Mouse (Mus musculus) liver, embryonic 16.5 days (tissue): ENCODE measurements around the gene Mrps6. TPM values are rescaled to one million over a fixed set of nuclear protein-coding genes. Genes with fewer than 3 reads are reported as not detected.

Experiments used
- ATAC-seq: fragments of 200-750 bp; cut with Nextera tagmentation; 2 replicates; pipeline ENCODE4 v1.8.0; 2017; ENCODE audit warnings: low read depth, mild to moderate bottlenecking, moderate number of reproducible peaks, moderate library complexity
- H3K27ac ChIP-seq: fragments of 300-500 bp; sonication (generic); 2 replicates; pipeline ENCODE4 v1.5.1; 2014; ENCODE audit warnings: mild to moderate bottlenecking, low read length
- H3K27me3 ChIP-seq: fragments of 300-500 bp; sonication (generic); 2 replicates; pipeline ENCODE4 v1.6.1; 2014; ENCODE audit warnings: low read depth, low read length, mixed read lengths; ENCODE audit not compliant: control insufficient read depth, insufficient read depth
- H3K36me3 ChIP-seq: fragments of 300-500 bp; sonication (generic); 2 replicates; pipeline ENCODE4 v1.6.1; 2014; ENCODE audit warnings: mild to moderate bottlenecking; ENCODE audit not compliant: control insufficient read depth, insufficient read depth
- H3K4me1 ChIP-seq: fragments of 300-500 bp; sonication (generic); 2 replicates; pipeline ENCODE4 v1.6.1; 2014; ENCODE audit warnings: low read depth, low read length, mixed read lengths; ENCODE audit not compliant: control insufficient read depth
- H3K4me2 ChIP-seq: fragments of 300-500 bp; sonication (generic); 2 replicates; pipeline ENCODE4 v1.6.1; 2014; ENCODE audit warnings: low read depth, low read length, mixed read lengths
- H3K4me3 ChIP-seq: fragments of 300-500 bp; sonication (generic); 2 replicates; pipeline ENCODE4 v1.5.1; 2014; ENCODE audit warnings: low read depth, mild to moderate bottlenecking, low read length
- H3K9ac ChIP-seq: fragments of 300-500 bp; sonication (generic); 2 replicates; pipeline ENCODE4 v1.6.1; 2014; ENCODE audit warnings: low read depth, low read length
- H3K9me3 ChIP-seq: fragments of 300-500 bp; sonication (generic); replicated peaks from 2 replicates; pipeline ENCODE4 v1.6.1; 2016; ENCODE audit warnings: low read length; ENCODE audit not compliant: control insufficient read depth
- WGBS: fragments of 180-500 bp; shearing (Covaris S2); extraction: QIAGEN DNeasy Blood & Tissue Kit; methylation state at CpG from one replicate; pipeline ENCODE4 v1.1.7; 2014; ENCODE audit not compliant: insufficient replicate concordance; 5-methylcytosine and 5-hydroxymethylcytosine counted together
- polyA plus RNA-seq: library from polyadenylated mRNA; unstranded; fragments of >200 nt; fragmentation: Nextera tagmentation; extraction: Ambion mirVana; gene quantifications from 2 replicates; pipeline ENCODE4 v1.2.1, GENCODE M21; 2015

Gene Mrps6
- polyA plus RNA-seq, 1 experiment from 2014 or later: 26.7 TPM

GRCm38 (mm10) chr16:92127666-92128065, 69.6 kb downstream of the Mrps6 start:
- H3K4me1 ChIP-seq: no peaks in the 10 kb centered on the region
- 61% methylated on average over 5 of the region's 5 CpGs for WGBS
- H3K36me3 ChIP-seq: no peaks in the 10 kb centered on the region
- H3K9ac ChIP-seq: no peak overlapping the region
- no peak overlapping the region for H3K27ac ChIP-seq
- no peak overlapping the region for H3K4me3 ChIP-seq
- ATAC-seq: no peak
- no peaks in the 10 kb centered on the region for H3K27me3 ChIP-seq
- peaks cover 2% of the 10 kb centered on the region; the same call in 1 of the 2 replicates for H3K9me3 ChIP-seq
- H3K4me2 ChIP-seq: no peak overlapping the region

GRCm38 (mm10) chr16:92129843-92130242, 71.8 kb downstream of the Mrps6 start:
- no peak overlapping the region for H3K9ac ChIP-seq

GRCm38 (mm10) chr16:92132511-92132910, 74.4 kb downstream of the Mrps6 start:
- Histone ChIP-seq H3K9me3 (no peaks in the 10 kb centered on the region), H3K27me3 (no peaks in the 10 kb centered on the region), H3K27ac (no peak overlapping the region), H3K4me2 (no peak overlapping the region), H3K36me3 (no peaks in the 10 kb centered on the region), H3K4me3 (no peak overlapping the region), H3K4me1 (no peaks in the 10 kb centered on the region), H3K9ac (no peak overlapping the region)
- no peak for ATAC-seq
- 63% methylated on average over 4 of the region's 4 CpGs for WGBS

More at GRCm38 (mm10) chr16:92129843-92130242, 71.8 kb downstream of the Mrps6 start:
- H3K27me3 ChIP-seq: no peaks in the 10 kb centered on the region
- H3K4me3 ChIP-seq: no peak overlapping the region
- H3K36me3 ChIP-seq: no peaks in the 10 kb centered on the region
- no peak overlapping the region for H3K27ac ChIP-seq
- ATAC-seq: no peak
- 65% methylated on average over 8 of the region's 8 CpGs for WGBS
- no peaks in the 10 kb centered on the region for H3K4me1 ChIP-seq
- peaks cover under 1% of the 10 kb centered on the region; the same call in 1 of the 2 replicates for H3K9me3 ChIP-seq
- H3K4me2 ChIP-seq: no peak overlapping the region

DNA sequence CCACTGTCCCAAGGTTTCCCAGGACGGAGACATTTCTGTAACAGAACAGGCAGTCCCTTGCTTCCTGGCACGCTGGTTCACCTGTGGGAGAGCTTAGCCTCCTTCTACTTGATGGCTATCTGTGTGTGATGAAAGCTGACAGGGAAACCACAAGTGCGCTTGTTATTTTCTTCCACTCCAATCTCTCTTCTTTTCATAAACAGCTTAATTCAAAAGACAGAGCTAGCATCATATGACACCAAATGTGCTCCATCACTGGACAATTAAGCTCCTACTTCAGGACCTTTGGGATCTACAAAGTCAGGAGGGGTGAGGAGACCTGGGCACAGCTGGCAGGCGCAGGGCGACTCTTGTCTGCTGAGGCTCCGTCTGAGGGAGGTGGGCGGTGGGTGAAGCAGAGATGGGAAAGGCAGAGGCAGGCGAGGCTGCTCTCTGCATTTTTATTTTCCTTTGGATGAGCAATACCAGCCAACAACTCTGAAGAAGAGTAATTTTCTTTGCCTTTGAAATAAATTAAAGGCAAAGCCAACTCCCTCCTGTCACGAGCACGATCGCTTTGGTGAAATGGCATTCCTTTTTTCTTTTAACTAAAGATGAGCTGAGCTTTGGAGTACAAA, 76.2 kb downstream of the Mrps6 start:
- no peak for ATAC-seq
- H3K4me3 ChIP-seq: no peak overlapping the region
- no peak overlapping the region for H3K27ac ChIP-seq
- H3K9ac ChIP-seq: no peak overlapping the region
- H3K4me1 ChIP-seq: no peaks in the 10 kb centered on the region
- H3K36me3 ChIP-seq: no peaks in the 10 kb centered on the region
- WGBS: 68% methylated on average over 11 of the region's 11 CpGs
- H3K9me3 ChIP-seq: no peaks in the 10 kb centered on the region
- no peak overlapping the region for H3K4me2 ChIP-seq
- H3K27me3 ChIP-seq: no peaks in the 10 kb centered on the region

DNA sequence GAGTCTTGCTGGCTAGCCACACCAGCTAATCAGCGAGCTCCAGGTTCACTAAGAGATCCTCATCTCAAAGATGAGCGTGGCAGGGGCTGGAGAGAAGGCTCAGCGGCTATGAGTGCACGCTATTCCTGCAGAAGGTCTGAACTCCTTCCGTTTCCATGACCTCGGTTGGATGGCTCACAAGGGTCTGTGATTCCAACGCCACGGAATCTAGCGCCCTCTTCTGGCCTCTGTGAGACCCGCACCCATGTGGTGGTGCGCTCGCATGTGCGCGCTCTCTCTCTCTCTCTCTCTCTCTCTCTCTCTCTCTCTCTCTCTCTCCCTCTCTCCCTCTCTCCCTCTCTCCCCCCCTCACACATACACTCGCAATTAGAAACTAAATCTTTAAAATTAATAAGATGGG, 78.2 kb downstream of the Mrps6 start:
- H3K27me3 ChIP-seq: no peaks in the 10 kb centered on the region
- H3K4me1 ChIP-seq: no peaks in the 10 kb centered on the region
- H3K27ac ChIP-seq: no peak overlapping the region
- no peak for ATAC-seq
- H3K4me2 ChIP-seq: no peak overlapping the region
- H3K4me3 ChIP-seq: no peak overlapping the region
- 80% methylated on average over 15 of the region's 15 CpGs for WGBS
- no peaks in the 10 kb centered on the region for H3K36me3 ChIP-seq
- no peaks in the 10 kb centered on the region for H3K9me3 ChIP-seq
- no peak overlapping the region for H3K9ac ChIP-seq

- ATAC-seq: no peak
- no peak overlapping the region for H3K4me3 ChIP-seq
- no peaks in the 10 kb centered on the region for H3K4me1 ChIP-seq
- no peaks in the 10 kb centered on the region for H3K9me3 ChIP-seq
- H3K27ac ChIP-seq: no peak overlapping the region
- H3K36me3 ChIP-seq: no peaks in the 10 kb centered on the region
- no peak overlapping the region for H3K9ac ChIP-seq
- H3K4me2 ChIP-seq: no peak overlapping the region
- 60% methylated on average over 15 of the region's 15 CpGs for WGBS
- H3K27me3 ChIP-seq: no peaks in the 10 kb centered on the region
Observed at GRCm38 (mm10) chr16:92139386-92140261, 81.6 kb downstream of the Mrps6 start.

GRCm38 (mm10) chr16:92140328-92140727, 82.3 kb downstream of the Mrps6 start:
- no peak overlapping the region for H3K27ac ChIP-seq
- ATAC-seq: no peak
- H3K27me3 ChIP-seq: no peaks in the 10 kb centered on the region
- 66% methylated on average over 9 of the region's 9 CpGs for WGBS
- H3K4me2 ChIP-seq: no peak overlapping the region
- H3K4me3 ChIP-seq: no peak overlapping the region
- H3K4me1 ChIP-seq: no peaks in the 10 kb centered on the region
- H3K9me3 ChIP-seq: no peaks in the 10 kb centered on the region
- no peak overlapping the region for H3K9ac ChIP-seq
- H3K36me3 ChIP-seq: no peaks in the 10 kb centered on the region

DNA sequence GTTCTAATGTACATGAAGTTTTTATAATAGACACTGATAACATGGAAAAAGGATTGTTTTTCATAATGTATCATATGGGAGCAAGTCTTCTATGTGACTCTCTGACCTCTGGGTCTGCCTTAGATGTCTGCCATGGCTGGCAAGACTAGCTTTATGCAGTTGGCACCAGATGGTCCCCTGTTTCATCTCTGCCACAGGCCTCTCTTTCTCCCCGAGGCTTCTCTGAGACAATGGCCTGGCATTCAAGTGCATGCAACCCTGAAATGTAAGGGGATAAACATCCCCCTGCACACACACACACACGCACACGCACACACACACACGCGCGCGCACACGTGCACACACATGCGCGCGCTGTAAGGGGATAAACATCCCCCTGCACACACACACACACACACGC, 83.0 kb downstream of the Mrps6 start:
- ATAC-seq: no peak
- H3K9me3 ChIP-seq: no peaks in the 10 kb centered on the region
- no peaks in the 10 kb centered on the region for H3K4me1 ChIP-seq
- no peak overlapping the region for H3K9ac ChIP-seq
- no peak overlapping the region for H3K4me3 ChIP-seq
- no peaks in the 10 kb centered on the region for H3K27me3 ChIP-seq
- no peaks in the 10 kb centered on the region for H3K36me3 ChIP-seq
- WGBS: 86% methylated on average over 12 of the region's 12 CpGs
- no peak overlapping the region for H3K27ac ChIP-seq
- H3K4me2 ChIP-seq: no peak overlapping the region

- H3K27ac ChIP-seq: no peak overlapping the region
- H3K4me3 ChIP-seq: no peak overlapping the region
- no peak overlapping the region for H3K4me2 ChIP-seq
- no peaks in the 10 kb centered on the region for H3K36me3 ChIP-seq
- no peaks in the 10 kb centered on the region for H3K9me3 ChIP-seq
- no peaks in the 10 kb centered on the region for H3K4me1 ChIP-seq
- no peak overlapping the region for H3K9ac ChIP-seq
- ATAC-seq: no peak
- H3K27me3 ChIP-seq: no peaks in the 10 kb centered on the region
- WGBS: 72% methylated on average over 9 of the region's 9 CpGs
Observed at GRCm38 (mm10) chr16:92142426-92143012, 84.4 kb downstream of the Mrps6 start.
